Mouse (Mus musculus): ENCODE measurements around the gene Gpr39.

The Gpr39 gene

DNA sequence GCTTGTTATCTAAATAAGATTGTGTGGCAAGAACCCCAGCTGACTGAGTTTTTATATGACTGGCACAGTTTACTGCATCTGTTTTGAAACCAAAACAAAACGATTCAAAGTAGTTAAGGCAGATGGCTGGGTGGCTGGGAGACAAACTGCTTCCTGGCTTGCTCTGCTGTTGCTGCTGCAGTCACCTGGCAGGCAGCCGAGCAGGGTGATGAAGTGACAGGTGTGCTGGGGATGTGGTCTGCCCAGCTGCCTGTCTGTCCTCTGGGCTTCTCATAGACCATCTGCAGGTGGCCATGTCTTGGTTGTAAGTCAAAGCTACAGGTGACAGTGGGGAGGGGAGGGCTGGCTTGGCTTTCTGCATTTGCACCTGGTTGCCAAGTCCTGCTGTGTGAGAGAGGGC lies 131.6 kb downstream of the Gpr39 start:
- DNase-seq (ENCODE audit: low read depth, low spot score): no peak

DNA sequence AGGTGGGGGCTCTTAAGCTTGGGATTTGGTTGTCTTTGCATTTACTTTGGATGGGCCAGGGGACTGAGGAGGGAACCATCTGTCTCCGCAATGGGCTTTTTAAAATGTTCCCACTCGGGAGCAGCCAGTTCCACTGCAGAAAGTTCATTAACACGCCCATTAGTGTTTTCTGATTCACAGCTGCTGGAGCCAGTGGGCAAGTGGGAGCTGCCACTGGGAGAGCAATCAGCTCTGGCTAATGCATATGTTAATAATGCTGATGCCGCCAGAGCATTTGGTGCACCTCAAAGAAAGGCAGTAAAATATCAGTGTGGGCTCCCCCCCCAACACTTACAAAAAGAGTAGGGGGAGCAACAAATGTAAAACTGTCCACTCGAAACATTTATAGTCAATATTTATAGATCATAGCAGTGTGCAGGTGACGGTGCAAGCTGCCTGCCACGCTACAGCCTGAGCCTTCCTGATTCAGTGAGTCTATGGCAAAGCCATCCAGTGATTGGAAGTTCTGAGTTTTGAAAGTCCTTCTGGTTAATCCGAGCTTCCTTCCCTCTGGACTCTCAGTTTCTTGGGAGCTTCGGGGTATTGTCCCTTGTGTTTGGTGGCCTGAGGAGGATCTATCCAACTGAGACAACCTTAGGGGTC lies 136.5 kb downstream of the Gpr39 start:
- no peak for DNase-seq (ENCODE audit: low read depth, low spot score)

DNA sequence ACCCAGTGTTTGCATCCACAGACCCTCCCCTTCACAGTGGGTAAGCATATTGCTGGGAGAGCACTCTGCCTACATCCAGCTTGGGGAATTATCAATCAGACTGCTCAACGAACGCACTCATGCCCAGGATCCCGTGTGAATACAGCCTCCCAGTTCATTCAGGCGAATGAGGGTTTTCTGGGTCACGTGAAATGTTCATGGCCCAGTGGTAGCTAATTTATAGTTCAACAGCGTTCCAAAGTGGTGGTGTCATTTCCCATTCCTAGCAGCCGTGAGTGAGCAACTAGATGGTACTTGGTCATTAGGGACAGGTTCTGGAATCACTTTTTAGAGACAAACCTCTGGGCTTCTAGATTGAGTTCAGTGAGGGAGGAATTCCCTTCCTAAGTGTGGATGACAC lies 144.3 kb downstream of the Gpr39 start:
- DNase-seq (ENCODE audit: low read depth, low spot score): no peak

DNA sequence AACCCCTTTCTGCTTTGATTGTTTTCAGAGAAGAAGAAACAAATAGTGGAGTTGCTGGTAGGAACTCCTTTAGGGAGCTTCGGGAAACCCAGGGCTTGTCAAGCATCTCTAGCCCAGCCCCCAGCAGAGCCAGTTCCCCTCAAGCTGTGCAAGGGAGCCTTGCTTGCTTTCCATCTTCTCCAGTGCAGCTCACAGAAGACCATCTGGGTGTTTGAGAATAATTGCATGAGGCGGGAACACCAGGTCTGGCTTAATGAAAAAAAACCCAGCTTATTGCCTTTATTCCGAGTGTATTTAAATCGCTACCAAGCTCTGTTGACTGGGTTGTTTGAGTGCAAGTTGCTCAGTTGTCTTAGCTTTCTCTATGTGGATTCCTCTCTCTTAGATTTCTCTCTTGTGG lies 146.8 kb downstream of the Gpr39 start:
- DNase-seq (ENCODE audit: low read depth, low spot score): no peak

DNA sequence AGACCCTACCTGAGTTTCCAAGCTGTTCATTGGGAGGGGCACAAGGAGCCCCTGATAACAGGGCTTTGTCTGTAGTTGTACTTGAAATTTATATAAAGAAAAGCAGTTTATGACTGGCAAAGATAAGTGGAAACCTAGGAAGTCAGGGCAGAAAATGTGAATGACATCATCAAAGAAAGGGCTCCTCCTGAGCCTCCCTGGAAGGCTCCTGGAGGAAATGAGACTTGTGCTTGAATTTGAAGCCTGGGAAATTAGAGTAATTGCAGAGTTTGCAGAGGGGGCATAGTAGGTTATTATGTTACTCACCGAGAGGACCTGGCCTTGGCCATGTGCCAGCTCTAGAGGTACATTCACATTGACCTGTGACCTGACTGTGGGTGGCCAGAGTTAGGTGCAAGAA lies 160.7 kb downstream of the Gpr39 start:
- no peak for DNase-seq (ENCODE audit: low read depth, low spot score)

DNA sequence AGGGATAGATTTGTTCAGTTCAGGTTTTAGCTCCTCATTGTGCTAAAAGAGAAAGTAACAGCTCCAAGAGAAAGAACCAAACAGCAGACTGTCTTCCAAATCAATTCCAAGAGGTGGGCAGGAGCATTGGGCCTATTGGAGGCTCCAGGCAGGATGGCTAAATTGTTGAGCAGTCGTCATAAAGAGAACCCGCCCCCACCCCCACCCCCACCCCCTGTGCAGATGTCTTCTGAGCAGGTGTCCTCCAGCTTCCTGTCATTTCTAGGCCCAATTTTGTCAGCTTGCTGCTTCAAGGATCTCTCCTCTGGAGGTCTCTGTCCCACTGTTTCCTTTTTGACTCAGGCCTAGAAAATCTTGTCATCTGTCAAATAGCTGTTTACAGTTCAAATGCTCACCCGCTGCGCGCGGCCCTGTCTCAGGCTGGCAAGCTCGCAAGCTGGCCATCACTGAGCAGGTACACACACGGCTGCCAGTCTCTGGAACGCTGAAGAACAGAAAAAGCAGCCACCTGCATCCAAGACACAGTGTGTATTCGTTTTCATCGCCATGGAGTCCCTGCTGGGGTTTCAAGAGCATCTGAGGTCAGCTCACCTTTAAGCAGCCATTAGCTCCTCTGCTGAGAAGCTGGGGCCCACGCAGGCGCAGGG lies 163.1 kb downstream of the Gpr39 start:
- peak; percentile 4 for DNase-seq (ENCODE audit: low read depth, low spot score)

DNA sequence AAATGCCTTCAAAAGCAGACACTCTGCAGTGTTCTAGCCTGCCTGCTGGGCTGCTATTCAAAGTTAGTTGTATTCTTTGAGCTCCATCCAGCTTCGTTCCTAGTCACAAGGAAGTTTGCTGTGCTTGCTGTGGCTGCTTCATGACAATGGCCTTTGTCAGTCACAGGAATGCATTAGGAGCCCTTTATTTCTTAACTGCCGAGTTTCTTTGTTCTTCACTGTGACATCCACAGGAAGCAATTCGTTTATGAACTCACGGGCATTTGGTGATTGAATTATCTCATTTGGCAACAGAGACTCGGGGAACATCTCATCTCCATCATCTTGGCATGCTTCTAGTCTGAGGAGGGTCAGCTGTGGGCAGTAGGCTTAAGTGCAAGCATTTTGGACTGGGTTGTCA lies 177.9 kb downstream of the Gpr39 start:
- peak; percentile 66 for DNase-seq (ENCODE audit: low read depth, low spot score)

DNA sequence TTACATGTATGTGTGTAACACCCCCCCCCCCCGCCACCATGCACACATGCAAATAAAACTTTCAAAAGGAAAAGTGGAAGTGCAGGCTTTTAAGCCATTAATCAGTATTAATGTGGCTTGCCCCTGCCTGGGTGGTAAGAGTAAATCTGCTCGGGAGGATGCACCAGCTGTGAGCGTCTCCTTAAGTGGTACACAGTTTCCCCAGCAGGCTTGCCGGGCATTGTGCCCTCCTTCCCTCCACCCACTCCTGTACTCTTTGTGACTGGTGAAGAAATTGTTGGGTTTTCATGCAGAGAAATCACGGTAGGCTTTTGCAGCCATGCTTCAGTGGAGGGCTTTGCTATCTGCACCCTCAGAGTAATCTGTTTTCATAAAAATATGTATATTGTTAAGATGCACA lies 181.8 kb downstream of the Gpr39 start:
- no peak for DNase-seq (ENCODE audit: low read depth, low spot score)

DNA sequence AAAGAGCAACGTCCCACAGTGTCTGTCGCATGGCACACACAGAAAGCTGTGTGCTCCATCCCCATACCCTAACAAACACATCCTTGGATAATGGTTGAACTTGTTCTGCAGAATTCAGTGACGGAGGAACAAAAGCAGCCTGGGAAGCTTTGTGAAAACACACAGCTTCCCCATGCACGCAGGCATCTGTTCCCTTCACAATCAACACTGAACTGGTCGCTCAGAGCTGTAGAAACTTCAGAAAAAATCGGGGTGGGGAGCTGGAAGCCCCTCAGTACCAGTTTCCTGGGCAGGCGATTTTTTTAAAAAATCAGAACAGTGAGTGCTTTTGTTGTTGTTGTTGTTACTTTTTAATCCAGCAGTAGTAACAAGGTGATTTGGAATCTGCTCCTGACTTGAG lies 193.3 kb downstream of the Gpr39 start:
- DNase-seq (ENCODE audit: low read depth, low spot score): no peak

DNA sequence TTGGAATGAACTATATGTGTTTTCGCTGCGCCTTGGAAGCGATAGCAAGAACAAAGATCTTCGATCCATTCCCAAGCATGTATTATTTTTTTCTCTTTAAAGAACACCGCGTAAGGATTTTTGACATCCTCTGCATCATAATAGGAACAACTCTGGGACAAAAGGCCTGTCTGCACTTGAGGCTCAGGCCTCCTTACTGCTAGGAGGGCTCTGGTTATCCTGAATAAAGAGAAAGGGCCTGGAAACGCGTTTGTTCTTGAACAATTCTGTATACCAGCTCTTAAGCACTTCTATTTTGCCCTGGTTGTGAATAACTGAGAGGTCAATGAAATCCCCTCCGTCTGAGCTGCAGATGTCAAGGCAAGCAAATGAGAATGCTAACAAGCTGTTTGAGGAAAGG lies 216.4 kb downstream of the Gpr39 start:
- no peak for DNase-seq (ENCODE audit: low read depth, low spot score)

DNA sequence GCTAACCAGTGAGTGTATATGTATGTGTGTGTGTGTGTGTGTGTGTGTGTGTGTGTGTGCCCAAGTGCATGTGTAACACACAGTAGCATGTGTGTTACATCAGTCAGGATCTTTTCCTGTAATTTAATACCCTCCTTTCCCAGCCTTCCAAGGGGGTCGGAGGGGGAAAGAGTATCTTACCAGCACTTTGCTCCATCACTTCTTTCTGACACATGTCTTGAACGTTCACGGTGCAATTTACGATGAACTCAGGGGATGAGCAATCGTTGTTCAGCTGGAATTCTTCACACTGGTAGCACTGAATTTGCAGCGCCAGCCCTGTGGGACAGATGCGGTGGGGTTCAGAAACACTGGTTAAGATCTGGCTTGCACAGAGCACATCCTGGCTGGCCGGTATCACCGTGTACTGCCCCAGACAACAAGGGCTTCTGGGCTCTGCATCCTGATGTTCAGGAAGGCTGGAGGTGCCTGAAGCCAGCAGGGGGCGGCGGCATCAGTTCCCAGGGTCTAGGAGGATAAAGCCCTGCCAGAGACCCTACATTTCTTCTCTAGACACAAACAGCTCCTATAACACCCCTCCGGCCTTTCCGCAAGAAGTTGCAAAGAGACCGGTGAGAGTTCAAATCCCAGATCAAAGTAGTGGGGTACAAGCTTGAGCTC lies 233.5 kb downstream of the Gpr39 start:
- DNase-seq (ENCODE audit: low read depth, low spot score): peak; percentile 15

DNA sequence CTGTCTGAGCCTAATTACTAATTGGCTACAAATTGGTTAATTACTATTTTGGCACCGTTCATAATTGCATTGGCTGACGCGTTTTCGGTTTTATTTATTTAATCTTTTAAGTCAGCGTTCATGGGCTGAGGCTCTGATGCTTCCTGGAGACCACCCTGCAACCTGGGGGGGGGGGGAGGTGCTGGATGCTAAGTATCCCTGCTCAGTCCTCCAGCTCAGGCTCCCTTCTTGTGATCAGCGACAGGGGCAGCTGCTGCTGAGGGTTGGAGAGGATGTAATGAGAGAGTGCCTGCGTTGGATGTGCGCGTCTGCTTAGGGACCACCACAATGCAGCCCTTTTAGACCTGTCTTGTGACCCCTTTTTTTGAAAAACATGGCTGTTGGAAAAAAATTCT lies 234.1 kb downstream of the Gpr39 start:
- DNase-seq (ENCODE audit: low read depth, low spot score): no peak

DNA sequence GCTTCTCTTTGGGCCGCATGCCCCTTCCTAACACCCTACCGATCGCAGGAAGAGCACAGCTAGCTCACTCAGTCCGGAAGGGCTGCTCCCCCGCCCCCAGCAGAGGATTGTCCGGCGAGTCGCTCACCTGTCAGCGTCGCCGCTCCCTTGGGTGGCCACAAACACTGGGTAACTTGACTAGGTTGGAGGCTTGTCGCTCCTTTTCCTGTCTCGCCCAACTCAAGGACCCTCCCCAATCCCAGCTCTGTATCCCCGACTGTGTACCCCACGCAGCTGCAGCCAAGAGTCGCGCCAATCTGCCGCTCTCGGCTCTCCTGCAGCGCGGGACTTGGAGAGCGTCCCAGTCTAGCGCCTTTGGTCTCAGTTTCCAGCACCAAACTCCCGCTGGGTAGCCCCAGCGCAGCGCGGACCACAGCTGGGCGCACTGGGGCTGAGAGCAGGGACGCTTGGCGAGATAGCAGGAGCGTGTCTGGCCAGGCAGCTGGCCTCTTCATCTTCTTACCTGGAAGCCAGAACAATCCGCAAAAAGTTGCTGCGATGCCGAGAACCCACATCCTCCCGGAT lies 234.6 kb downstream of the Gpr39 start:
- peak; percentile 46 for DNase-seq (ENCODE audit: low read depth, low spot score)

DNA sequence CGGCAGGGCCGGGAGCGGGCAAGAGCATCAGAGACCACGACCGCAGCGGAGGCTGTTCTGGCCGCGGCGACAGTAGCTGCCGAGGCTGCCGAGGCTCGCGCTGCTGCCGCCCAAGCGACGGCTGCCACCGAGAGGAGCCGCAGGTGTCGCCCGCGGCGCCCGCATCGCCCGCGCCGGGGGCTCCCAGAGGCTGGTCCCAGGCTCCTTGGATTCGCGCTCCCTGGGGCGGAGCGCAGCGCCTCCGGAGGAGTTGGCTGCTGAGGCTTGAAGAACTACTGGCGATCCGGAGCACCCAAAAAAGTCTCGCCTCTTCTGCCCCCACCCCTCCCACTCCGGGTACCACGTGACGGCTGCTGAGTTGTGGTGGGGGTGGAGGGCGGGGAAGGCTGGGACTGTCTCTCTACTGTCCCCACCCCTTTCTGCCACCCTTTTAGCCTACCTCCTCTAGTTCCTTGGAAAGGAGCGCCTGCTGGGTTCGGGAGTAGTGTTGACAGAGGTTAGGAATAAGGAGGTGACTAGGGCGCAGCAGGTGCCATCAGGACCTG lies 235.2 kb downstream of the Gpr39 start:
- peak; percentile 72 for DNase-seq (ENCODE audit: low read depth, low spot score)

DNA sequence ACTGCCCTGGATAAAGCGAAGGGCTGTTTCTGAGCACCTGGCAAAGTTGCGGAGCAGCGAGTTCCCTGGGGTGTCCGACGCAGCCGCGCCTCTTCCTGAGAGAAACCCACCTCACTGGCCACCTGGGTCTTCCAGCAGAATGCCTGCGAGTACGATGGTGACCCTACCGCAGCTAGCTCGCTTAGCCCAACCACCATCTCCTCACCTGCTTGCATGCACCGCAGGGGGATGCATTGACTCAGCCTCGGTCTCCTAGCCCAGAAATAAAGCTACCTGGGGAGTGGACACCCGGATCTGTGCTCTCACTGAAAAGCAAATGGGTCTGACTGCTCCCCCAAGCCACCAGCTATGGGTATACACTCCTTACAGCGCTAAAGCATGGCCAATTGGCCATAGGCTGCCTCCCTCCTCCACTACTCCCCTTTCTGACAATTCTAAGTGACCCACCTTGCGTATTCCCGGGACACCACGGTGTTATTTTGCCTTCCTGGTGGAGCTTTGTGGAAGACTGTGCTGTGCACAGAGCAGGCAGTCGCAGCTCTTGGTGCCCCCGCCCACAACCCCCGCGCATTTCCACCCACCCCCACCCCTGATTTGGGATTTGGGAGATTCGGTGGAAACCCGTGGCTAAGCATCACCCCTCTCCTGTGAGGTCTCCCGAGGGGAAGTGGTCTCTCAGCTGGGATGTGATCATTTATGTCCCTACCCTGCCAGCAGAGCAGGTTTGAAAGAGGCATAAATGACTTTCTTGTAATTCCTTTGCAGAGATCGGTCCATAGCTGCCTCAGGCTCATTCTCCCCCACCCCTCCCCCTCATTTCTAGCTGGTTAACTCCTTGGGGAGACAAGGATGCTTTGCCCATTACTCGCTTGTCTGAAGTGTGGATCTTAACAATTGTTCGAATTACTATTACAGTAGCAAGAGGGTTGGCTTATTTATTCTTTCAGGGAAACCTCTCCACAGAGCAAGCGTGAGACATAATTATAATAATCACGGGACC lies 236.1 kb downstream of the Gpr39 start, which contains the start of gene Lypd1:
Gene Lypd1 (minus strand): TSS at position 501 of the 1,000 bp plus-strand sequence.
- DNase-seq (ENCODE audit: low read depth, low spot score): peak; percentile 7

DNA sequence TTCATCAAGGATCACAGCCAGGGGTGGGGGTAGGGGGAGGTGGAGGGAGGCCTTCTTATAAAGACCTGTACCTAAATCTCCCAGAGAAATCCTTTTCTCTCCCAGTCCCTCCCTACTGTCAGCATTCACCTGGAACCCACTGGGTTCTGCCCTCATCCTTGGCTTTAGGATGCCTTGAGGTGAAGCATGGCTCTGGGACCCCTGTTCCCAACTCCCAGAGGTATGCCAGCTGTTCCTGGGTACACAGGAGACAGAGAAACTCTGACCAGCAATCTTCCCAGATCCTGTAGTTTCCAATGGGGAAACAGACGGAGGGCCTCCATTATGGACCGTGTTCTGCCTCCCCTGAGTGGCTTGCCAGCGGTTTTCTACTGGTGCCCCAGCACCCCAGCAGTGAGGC lies 243.9 kb downstream of the Gpr39 start:
- no peak for DNase-seq (ENCODE audit: low read depth, low spot score)

DNA sequence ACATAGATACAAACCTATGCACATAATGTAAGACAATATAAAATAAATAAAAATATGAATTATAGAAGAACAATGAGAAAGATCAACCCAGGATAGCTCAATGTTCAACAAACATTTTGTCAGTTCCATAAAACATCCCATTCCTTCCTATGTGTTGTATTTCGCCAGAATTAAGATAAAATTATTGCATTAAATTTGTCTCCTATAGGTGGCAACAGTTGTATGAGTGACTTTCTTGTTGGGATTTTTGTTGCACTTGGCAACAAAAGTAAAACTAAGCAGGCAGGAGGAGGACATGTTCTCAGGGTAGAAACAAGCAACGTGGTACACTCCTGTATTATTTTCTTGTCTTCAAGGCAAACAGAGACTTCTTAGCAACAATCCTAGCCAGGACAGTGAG lies 246.3 kb downstream of the Gpr39 start:
- no peak for DNase-seq (ENCODE audit: low read depth, low spot score)
